Mouse (Mus musculus) brain, adult 10 weeks (tissue): ENCODE results near the gene Foxp3. TPM values are rescaled to one million over a fixed set of nuclear protein-coding genes. Genes with fewer than 3 reads are reported as not detected.

Experiments used
- polyA plus RNA-seq: library from polyadenylated mRNA; stranded (reverse); fragments of 350-450 nt; fragmentation: Illumina TruSeq; extraction: RNeasy Lipid Tissue Mini Kit (QIAGEN cat#74804); gene quantifications from one replicate; pipeline ENCODE4 v1.2.3, GENCODE M21; 2015; ENCODE audit warnings: low read depth, low replicate concordance

Foxp3 gene
- not detected for polyA plus RNA-seq

GRCm38 (mm10) chrX:7573176-7574086, at the start of gene Foxp3:
TSS of gene Foxp3 (plus strand) at chrX:7573644.

DNA sequence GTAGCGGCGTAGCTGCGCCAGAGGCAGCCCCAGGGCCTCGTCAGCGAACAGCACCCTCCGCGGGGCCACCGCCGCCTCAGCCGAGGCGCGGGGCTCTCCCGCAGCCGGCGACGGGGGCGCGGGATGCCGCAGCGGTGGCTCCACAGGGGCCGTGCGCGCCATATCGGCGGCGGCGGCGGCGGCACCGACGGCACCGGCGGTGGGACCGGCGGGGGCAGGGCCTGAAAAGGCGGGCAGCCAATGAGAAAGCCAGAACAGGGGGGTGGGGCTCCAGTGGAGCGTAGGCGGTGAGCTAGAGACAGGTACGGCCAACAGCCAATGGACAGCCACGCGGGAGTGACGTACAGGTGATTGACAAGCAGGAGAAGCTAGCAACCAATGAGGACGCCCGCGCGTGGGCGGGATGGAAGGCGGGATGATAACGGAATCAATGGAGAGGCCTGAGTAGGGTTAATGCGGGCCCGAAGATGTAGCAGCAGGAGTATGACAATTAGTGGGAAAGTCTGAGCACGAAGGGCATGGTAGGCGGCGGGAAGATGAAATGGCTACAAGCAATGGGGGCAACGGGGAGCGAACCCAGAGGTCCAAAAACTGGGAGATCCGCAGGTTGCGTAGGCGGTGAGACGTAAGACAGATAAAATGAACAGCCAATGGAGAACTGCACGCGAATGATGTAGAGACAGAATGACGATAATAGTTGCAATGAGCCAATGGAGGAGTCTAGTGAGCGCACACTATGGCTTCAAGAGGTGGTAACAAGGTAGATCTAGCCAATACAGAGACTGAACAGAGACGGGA, 842 bp downstream of the Foxp3 start, which contains the start of gene Ppp1r3f:
Gene Ppp1r3f (minus strand): TSS at position 197 of the 798 bp plus-strand sequence.

GRCm38 (mm10) chrX:7604879-7605574, 31.6 kb downstream of the Foxp3 start, which contains the start of gene Ccdc22:
TSS of gene Ccdc22 (minus strand) at chrX:7605517.

GRCm38 (mm10) chrX:7606783-7607182, 33.3 kb downstream of the Foxp3 start, which contains the start of gene Cacna1f:
TSS of gene Cacna1f (plus strand) at chrX:7607083.

DNA sequence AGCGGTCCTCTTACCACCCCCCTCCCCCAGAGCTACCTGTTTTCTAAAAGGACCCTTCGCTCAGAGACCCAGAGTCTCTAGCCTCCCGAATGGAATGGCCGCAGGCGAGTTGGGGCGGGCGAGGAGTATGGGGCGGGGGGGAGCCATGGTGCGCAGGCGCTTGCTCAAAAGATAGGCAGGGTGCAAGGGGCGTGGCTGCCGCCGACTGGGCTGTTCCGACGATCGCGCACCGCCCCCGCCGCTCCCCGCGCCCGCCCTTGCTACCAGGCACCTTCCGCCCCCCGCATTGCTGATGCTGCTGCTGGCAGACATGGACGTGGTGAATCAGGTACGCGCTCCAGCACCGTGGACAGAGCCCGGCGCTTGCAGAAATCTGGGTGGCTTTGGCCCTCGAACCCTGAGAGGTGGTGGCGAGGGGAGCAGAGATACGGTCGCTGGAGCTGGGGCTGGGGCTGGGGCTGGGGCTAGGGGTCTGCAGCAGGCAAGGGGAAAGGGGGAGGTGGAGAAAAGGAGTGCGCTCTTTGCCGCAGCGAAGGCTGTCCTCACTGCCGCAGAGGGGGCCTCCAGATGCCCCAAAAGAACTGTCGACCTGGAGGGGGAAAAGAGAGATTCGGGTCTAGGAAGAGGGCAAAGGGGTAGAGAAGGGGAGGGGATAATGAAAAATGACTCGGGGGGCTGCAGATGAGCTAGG, 65.1 kb downstream of the Foxp3 start, which contains the start of gene Syp:
Gene Syp (plus strand): TSS at position 71 of the 691 bp plus-strand sequence.

Other genes starting within 250 kb of the Foxp3 start
- 8.7 TPM for gene Usp27x, start 197.8 kb upstream of the Foxp3 start, polyA plus RNA-seq
- gene Ppp1r3f, start 639 bp downstream of the Foxp3 start, polyA plus RNA-seq = 17.3 TPM
- 26.3 TPM for gene Ccdc22, start 31.9 kb downstream of the Foxp3 start, polyA plus RNA-seq
- 0.07 TPM for gene Cacna1f, start 33.4 kb downstream of the Foxp3 start, polyA plus RNA-seq
- gene Syp, start 64.8 kb downstream of the Foxp3 start, polyA plus RNA-seq = 1,230 TPM
- gene Prickle3, start 83.6 kb downstream of the Foxp3 start, polyA plus RNA-seq = 2.5 TPM
- 11.6 TPM for gene Plp2, start 97.7 kb downstream of the Foxp3 start, polyA plus RNA-seq
- gene Magix, start 107.6 kb downstream of the Foxp3 start, polyA plus RNA-seq = 0.33 TPM
- 41.6 TPM for gene Gpkow, start 123.5 kb downstream of the Foxp3 start, polyA plus RNA-seq
- gene Wdr45, start 140.7 kb downstream of the Foxp3 start, polyA plus RNA-seq = 61.8 TPM
- gene Gm45208, start 148.6 kb downstream of the Foxp3 start, polyA plus RNA-seq = not detected
- gene Praf2, start 154.8 kb downstream of the Foxp3 start, polyA plus RNA-seq = 124 TPM
- 6.7 TPM for gene Ccdc120, start 177.3 kb downstream of the Foxp3 start, polyA plus RNA-seq
- gene Tfe3, start 188.9 kb downstream of the Foxp3 start, polyA plus RNA-seq = 24.9 TPM
- 88.6 TPM for gene Gripap1, start 216.1 kb downstream of the Foxp3 start, polyA plus RNA-seq
- 6.4 TPM for gene Kcnd1, start 248.6 kb downstream of the Foxp3 start, polyA plus RNA-seq